Mouse (Mus musculus) limb, embryonic 15.5 days (tissue): ENCODE data around the gene Eef1akmt3. TPM values are rescaled to one million over a fixed set of nuclear protein-coding genes. Genes with fewer than 3 reads are reported as not detected.

ENCODE experiments used
- ATAC-seq: fragments of 200-750 bp; cut with Nextera tagmentation; 2 replicates; pipeline ENCODE4 v1.8.0; 2017; ENCODE audit warnings: low read depth, moderate TSS enrichment; ENCODE audit not compliant: insufficient number of reproducible peaks, low FRiP score, low TSS enrichment
- H3K27ac ChIP-seq: fragments of 300-500 bp; sonication (generic); 2 replicates; pipeline ENCODE4 v1.5.1; 2015; ENCODE audit warnings: moderate library complexity, mild to moderate bottlenecking, inconsistent platforms
- H3K27me3 ChIP-seq: fragments of 300-500 bp; sonication (generic); 2 replicates; pipeline ENCODE4 v1.6.1; 2015; ENCODE audit warnings: inconsistent platforms
- H3K36me3 ChIP-seq: fragments of 300-500 bp; sonication (generic); 2 replicates; pipeline ENCODE4 v1.6.1; 2015; ENCODE audit warnings: inconsistent platforms
- H3K4me1 ChIP-seq: fragments of 300-500 bp; sonication (generic); 2 replicates; pipeline ENCODE4 v1.6.1; 2015; ENCODE audit warnings: inconsistent platforms
- H3K4me2 ChIP-seq: fragments of 300-500 bp; sonication (generic); 2 replicates; pipeline ENCODE4 v1.6.1; 2015; ENCODE audit warnings: mild to moderate bottlenecking, inconsistent platforms
- H3K4me3 ChIP-seq: fragments of 300-500 bp; sonication (generic); 2 replicates; pipeline ENCODE4 v1.5.1; 2015; ENCODE audit warnings: mild to moderate bottlenecking, inconsistent platforms
- H3K9ac ChIP-seq: fragments of 300-500 bp; sonication (generic); 2 replicates; pipeline ENCODE4 v1.6.1; 2015; ENCODE audit warnings: inconsistent platforms
- H3K9me3 ChIP-seq: fragments of 300-500 bp; sonication (generic); 2 replicates; pipeline ENCODE4 v1.6.1; 2016; ENCODE audit warnings: inconsistent platforms
- WGBS: fragments of 180-500 bp; shearing (Covaris S2); methylation state at CpG from one replicate; pipeline ENCODE4 v1.1.7; 2015; 5-methylcytosine and 5-hydroxymethylcytosine counted together
- microRNA counts: library from miRNA; unstranded; fragments of <30 nt; microRNA quantifications from one replicate; lab custom pipeline; 2016
- microRNA-seq: library from miRNA; unstranded; fragments of <30 nt; microRNA quantifications from one replicate; pipeline ENCODE4, GENCODE M21; 2016
- polyA plus RNA-seq: library from polyadenylated mRNA; unstranded; fragments of >200 nt; fragmentation: Nextera tagmentation; extraction: Ambion mirVana; gene quantifications from 2 replicates; pipeline ENCODE4 v1.2.1, GENCODE M21; 2015

Gene Eef1akmt3
- polyA plus RNA-seq, 1 experiment from 2014 or later: 2.0 TPM

GRCm38 (mm10) chr10:126986541-126986961 lies 54.8 kb downstream of the Eef1akmt3 start:
- Histone ChIP-seq H3K4me3 (no peak overlapping the region), H3K27ac (peak overlapping the region; percentile 100), H3K4me2 (peak overlapping the region; percentile 24; the same call in 1 of the 2 replicates), H3K27me3 (no peaks in the 10 kb centered on the region), H3K9me3 (no peaks in the 10 kb centered on the region), H3K4me1 (peaks cover 99% of the 10 kb centered on the region), H3K9ac (no peak overlapping the region), H3K36me3 (peaks cover 11% of the 10 kb centered on the region)
- 17% methylated on average over 4 of the region's 4 CpGs for WGBS
- ATAC-seq: peak; percentile 59

- Histone ChIP-seq H3K27me3 (no peaks in the 10 kb centered on the region), H3K27ac (peak overlapping the region; percentile 100), H3K4me1 (peaks cover 99% of the 10 kb centered on the region), H3K9me3 (no peaks in the 10 kb centered on the region), H3K36me3 (peaks cover 3% of the 10 kb centered on the region; the same call in 1 of the 2 replicates), H3K4me3 (no peak overlapping the region), H3K4me2 (peak overlapping the region; percentile 24; the same call in 1 of the 2 replicates), H3K9ac (no peak overlapping the region)
- ATAC-seq: no peak
- WGBS: 90% methylated on average over 9 of the region's 9 CpGs
These were observed 55.7 kb downstream of the Eef1akmt3 start for GRCm38 (mm10) chr10:126985579-126985978.

- no peaks in the 10 kb centered on the region for H3K9me3 ChIP-seq
- H3K4me3 ChIP-seq: no peak overlapping the region
- peak overlapping the region; percentile 100 for H3K27ac ChIP-seq
- H3K9ac ChIP-seq: 0 out of 2 replicates have a peak overlapping the region, but pooled peaks have one; percentile 5
- peak overlapping the region; percentile 91 for H3K4me2 ChIP-seq
- WGBS: 61% methylated on average over 4 of the region's 4 CpGs
- H3K36me3 ChIP-seq: peaks cover 3% of the 10 kb centered on the region; the same call in 1 of the 2 replicates
- H3K27me3 ChIP-seq: no peaks in the 10 kb centered on the region
- H3K4me1 ChIP-seq: peaks cover 94% of the 10 kb centered on the region
- ATAC-seq: no peak
These were observed 56.2 kb downstream of the Eef1akmt3 start for GRCm38 (mm10) chr10:126985127-126985526.

GRCm38 (mm10) chr10:126984189-126985004 lies 56.9 kb downstream of the Eef1akmt3 start:
- Histone ChIP-seq H3K4me1 (peaks cover 87% of the 10 kb centered on the region), H3K27me3 (no peaks in the 10 kb centered on the region), H3K36me3 (peaks cover 3% of the 10 kb centered on the region; the same call in 1 of the 2 replicates), H3K9ac (peak overlapping the region; percentile 23; the same call in 1 of the 2 replicates), H3K4me3 (0 out of 2 replicates have a peak overlapping the region, but pooled peaks have one; percentile 1), H3K4me2 (peak overlapping the region; percentile 91), H3K9me3 (no peaks in the 10 kb centered on the region), H3K27ac (peak overlapping the region; percentile 100)
- no peak for ATAC-seq
- 15% methylated on average over 5 of the region's 5 CpGs for WGBS

- Histone ChIP-seq H3K9me3 (no peaks in the 10 kb centered on the region), H3K4me3 (peak overlapping the region; percentile 86), H3K27ac (peak overlapping the region; percentile 100), H3K9ac (0 out of 2 replicates have a peak overlapping the region, but pooled peaks have one; percentile 7), H3K4me1 (peaks cover 76% of the 10 kb centered on the region), H3K4me2 (peak overlapping the region; percentile 91), H3K36me3 (no peaks in the 10 kb centered on the region), H3K27me3 (no peaks in the 10 kb centered on the region)
- 28% methylated on average over 14 of the region's 14 CpGs for WGBS
- no peak for ATAC-seq
These were observed 58.1 kb downstream of the Eef1akmt3 start for GRCm38 (mm10) chr10:126983193-126983725.

GRCm38 (mm10) chr10:126981746-126982145 lies 59.6 kb downstream of the Eef1akmt3 start:
- no peaks in the 10 kb centered on the region for H3K27me3 ChIP-seq
- no peak for ATAC-seq
- H3K9ac ChIP-seq: 0 out of 2 replicates have a peak overlapping the region, but pooled peaks have one; percentile 37
- WGBS: 35% methylated on average over 3 of the region's 3 CpGs
- H3K36me3 ChIP-seq: no peaks in the 10 kb centered on the region
- H3K4me2 ChIP-seq: peak overlapping the region; percentile 91
- peak overlapping the region; percentile 100; the same call in 1 of the 2 replicates for H3K27ac ChIP-seq
- peak overlapping the region; percentile 86 for H3K4me3 ChIP-seq
- peaks cover 68% of the 10 kb centered on the region for H3K4me1 ChIP-seq
- H3K9me3 ChIP-seq: no peaks in the 10 kb centered on the region

MicroRNA genes within 50 kb of the gene (microRNA counts, 519-probe panel; counts per million panel counts)
- microRNA mmu-miR-26a (lab: Ali Mortazavi, UCI) (2,555 counts per million, percentile 53 among the panel's probes with 10 or more counts), microRNA mmu-miR-546 (lab: Ali Mortazavi, UCI) (not detected)

Small RNA genes lying within 50 kb of the gene (microRNA-seq; reads per million reads assigned to microRNA genes)
- gene Mir26a-2 (48.9 reads per million, percentile 41 among the genes with 10 or more reads in this experiment), gene Mir546 (not detected)

Other genes with a start within 250 kb of the Eef1akmt3 start
- gene Atp23, start 140.2 kb downstream of the Eef1akmt3 start, polyA plus RNA-seq: 14.3 and 14.5 TPM in 2 replicates
- gene Ctdsp2, start 62.8 kb downstream of the Eef1akmt3 start, polyA plus RNA-seq: 72.2 and 85.8 TPM in 2 replicates
- gene Avil, start 40.8 kb downstream of the Eef1akmt3 start, polyA plus RNA-seq: 0.50 and 0.71 TPM in 2 replicates
- gene Tsfm, start 10.7 kb downstream of the Eef1akmt3 start, polyA plus RNA-seq: 69.6 and 71.6 TPM in 2 replicates
- 58.6 and 61.8 TPM in 2 replicates for gene Mettl1, start 99 bp downstream of the Eef1akmt3 start, polyA plus RNA-seq
- 0.12 and 0.32 TPM in 2 replicates for gene Cyp27b1, start 6.7 kb upstream of the Eef1akmt3 start, polyA plus RNA-seq
- gene March9, start 18.7 kb upstream of the Eef1akmt3 start, polyA plus RNA-seq: 1.2 and 1.7 TPM in 2 replicates
- gene Cdk4, start 22.0 kb upstream of the Eef1akmt3 start, polyA plus RNA-seq: 1,296 and 1,322 TPM in 2 replicates
- 161 and 175 TPM in 2 replicates for gene Tspan31, start 28.8 kb upstream of the Eef1akmt3 start, polyA plus RNA-seq
- gene Agap2, start 33.8 kb upstream of the Eef1akmt3 start, polyA plus RNA-seq: 0.10 and 0.72 TPM in 2 replicates
- gene Os9, start 79.6 kb upstream of the Eef1akmt3 start, polyA plus RNA-seq: 103 and 110 TPM in 2 replicates
- gene B4galnt1, start 123.7 kb upstream of the Eef1akmt3 start, polyA plus RNA-seq: 12.3 and 12.4 TPM in 2 replicates
- gene Slc26a10, start 139.1 kb upstream of the Eef1akmt3 start, polyA plus RNA-seq: 1.2 and 1.7 TPM in 2 replicates
- gene Arhgef25, start 148.6 kb upstream of the Eef1akmt3 start, polyA plus RNA-seq: 115 and 118 TPM in 2 replicates
- 140 and 144 TPM in 2 replicates for gene Dtx3, start 154.2 kb upstream of the Eef1akmt3 start, polyA plus RNA-seq
- gene Pip4k2c, start 170.1 kb upstream of the Eef1akmt3 start, polyA plus RNA-seq: 27.8 and 29.8 TPM in 2 replicates
- gene Kif5a, start 221.8 kb upstream of the Eef1akmt3 start, polyA plus RNA-seq: 2.5 TPM in 2 replicates
- gene Dctn2, start 224.9 kb upstream of the Eef1akmt3 start, polyA plus RNA-seq: 185 and 190 TPM in 2 replicates
- gene Mbd6, start 247.5 kb upstream of the Eef1akmt3 start, polyA plus RNA-seq: 14.1 and 16.2 TPM in 2 replicates